Mouse (Mus musculus) urinary bladder, postnatal 10 days (tissue): ENCODE measurements at regions not wholly inside any gene's neighbourhood (a gene's known extent, or its start where the extent isn't known, plus 50 kb on each side); places are given as distances from the start of the nearest gene placed in this dataset.

Experiments
- DNase-seq: peaks from one replicate; pipeline ENCODE4 v3.0.0; 2022; ENCODE audit warnings: low spot score

- no peak for DNase-seq
Observed at GRCm38 (mm10) chr2:159676845-159677244, 657.1 kb downstream of the Gm826 start.

- DNase-seq, result no peak
Observed at GRCm38 (mm10) chr2:159680641-159681040, 653.3 kb downstream of the Gm826 start.

- no peak for DNase-seq
Observed at GRCm38 (mm10) chr2:159703100-159703499, 630.9 kb downstream of the Gm826 start.

DNA sequence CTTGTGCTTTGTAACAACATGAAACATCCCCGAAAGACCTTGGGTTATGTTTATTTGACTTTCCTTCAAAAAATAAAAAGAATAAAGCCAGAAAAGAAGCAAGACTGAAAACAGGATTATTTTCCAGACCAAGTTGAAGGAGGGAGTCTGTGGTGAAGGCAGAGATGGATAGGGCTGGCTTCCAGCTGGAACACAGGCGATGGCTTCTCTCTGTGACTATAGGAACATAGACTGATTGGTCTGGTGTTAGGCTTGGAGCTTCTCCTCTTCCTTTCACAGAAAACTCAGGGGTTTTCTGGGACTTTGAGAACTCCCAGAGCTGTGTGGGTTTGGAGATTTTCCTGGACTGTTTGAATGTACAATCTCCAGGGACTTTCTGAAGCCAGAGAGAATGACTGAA is 625.8 kb downstream of the Gm826 start:
- DNase-seq, result no peak

GRCm38 (mm10) chr2:159714633-159715032 is 619.3 kb downstream of the Gm826 start:
- no peak for DNase-seq

DNA sequence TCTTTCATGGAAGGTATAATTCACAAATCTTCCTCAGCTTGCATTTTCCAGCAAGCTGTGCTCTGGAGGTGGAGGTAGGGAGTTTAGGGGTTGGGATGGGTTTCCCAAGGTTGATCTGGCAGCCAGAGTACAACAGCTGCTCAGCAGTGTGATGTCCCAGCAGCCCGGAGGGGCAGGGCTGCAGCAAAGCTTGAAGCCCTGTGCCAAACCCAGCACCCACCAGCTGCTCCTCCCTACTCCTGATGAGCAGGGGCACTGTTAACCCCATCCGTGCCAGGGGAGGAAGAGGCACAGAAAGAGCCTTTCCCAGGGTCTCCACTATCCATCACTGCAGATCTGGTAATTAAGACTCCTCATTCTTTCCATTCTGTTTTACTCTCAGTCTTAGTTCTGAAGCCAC is 615.2 kb downstream of the Gm826 start:
- no peak for DNase-seq

GRCm38 (mm10) chr2:159725158-159726076 is 608.5 kb downstream of the Gm826 start:
- no peak for DNase-seq

DNA sequence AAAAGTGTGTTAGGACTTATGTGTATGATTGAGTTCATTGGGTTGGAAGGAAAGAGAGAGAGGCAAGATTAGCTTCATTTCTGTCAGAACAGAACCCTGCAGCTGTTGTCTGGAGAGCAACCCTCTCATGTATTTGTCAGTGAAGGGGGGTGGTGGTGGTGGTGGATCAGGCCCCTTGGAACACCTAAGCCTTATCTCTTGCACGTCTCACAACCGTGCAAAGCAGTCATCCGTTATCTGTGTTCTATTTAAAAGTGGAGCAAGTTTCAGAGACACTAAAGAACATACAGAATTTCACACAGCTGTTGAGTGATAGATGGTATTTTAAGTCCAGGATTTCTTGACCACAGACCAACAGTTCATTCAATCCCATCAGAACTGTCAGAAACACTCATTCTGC is 604.7 kb downstream of the Gm826 start:
- DNase-seq, result no peak

DNA sequence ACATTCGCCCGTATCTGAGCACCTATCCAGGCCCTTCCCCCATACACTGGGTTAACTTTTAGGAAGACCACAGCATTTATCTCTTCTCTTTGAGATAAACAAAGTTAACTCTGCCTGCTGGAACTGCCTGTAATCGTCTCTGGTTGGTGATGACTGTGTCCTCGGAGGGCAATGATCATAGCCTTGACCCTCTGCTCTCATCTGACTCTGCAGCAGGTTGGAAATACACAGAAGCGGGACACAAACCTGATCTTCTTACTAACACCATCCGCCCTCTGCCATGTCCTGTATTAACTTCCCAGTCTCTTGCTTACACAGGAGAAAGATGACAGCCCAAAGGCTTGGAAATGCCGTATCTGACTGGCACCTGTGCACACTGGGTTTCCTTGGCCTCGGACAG is 603.7 kb downstream of the Gm826 start:
- DNase-seq, result no peak

- DNase-seq, result no peak
Observed at GRCm38 (mm10) chr2:159731305-159731704, 602.7 kb downstream of the Gm826 start.

GRCm38 (mm10) chr2:159732413-159732812 is 601.5 kb downstream of the Gm826 start:
- DNase-seq, result no peak

DNA sequence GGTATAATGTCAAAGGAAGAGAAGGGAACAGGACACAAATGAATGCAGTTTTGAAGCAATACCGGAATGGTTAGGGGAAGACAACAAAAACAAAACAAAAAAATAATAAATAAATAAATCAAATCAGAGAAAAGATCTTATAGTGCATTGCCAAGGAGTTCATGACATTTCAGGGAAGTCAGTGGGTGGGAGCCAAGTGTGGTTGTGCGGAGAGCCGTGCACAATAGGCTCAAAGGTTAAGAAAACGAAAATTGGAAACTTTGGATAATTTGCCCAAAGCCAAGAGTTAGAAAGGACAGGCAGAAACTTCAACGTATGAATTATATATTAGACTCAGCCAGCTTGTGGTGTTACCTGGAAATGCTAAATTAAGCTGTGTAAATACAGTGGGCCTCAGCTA is 599.4 kb downstream of the Gm826 start:
- no peak for DNase-seq

DNA sequence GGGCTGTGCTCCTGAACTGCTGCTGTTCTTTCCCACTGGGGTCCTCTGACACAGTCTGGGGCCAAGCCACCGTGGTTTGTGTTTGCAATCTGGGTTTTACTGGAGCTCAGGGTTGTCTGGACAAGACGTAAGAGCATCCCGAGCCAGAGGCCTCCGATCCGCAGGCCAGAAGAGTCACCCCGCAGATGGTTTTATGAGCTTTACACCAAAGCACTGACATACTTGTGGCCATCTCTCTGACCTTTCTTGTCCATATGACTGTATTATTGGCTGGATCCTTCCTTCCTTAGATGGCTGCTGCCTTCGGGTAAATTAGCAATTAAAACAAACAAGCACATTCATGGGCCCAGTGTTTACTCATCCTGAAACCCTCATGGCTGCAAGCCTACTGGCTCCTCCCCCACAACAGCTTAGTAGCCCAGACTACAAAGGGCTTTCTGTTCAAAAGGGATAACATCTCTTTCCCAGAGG is 578.4 kb downstream of the Gm826 start:
- DNase-seq, result no peak

DNA sequence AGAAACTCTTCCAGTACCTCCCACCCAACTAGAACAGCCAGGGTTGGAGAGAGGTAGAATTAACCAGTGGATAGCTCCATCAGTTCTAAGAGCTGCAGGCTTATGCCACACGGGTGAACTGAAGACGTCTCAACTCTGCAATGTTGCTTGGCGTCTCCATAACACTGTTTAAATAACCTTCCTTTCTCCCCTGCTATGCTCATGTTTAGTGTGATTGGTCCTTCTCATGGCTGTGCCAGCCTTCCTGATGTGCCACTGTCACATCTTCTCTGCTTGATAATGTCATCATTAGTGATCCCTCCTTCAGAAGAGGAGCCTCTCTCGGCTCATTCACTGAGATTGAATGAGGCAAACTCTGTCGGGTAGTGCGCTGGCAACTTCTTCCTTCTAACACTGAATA is 573.2 kb downstream of the Gm826 start:
- DNase-seq, result no peak

DNA sequence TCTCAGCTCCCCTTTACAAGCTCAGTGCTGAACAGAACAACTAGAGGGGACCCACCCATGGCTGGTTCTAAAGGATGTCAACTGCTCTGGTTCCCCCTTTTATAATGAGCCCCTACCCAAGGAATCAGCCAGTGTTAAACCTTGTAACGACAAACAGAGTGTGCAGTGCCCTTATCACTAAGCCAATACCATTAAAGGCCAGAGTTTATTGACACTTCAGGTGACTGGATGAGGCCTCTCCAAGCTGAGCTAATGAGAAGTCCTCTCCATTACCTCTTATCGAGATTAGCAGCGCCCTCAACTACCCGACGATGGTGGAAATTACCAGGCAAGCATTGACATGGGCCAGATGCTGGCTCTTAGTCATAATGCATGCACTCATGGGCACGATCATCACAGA is 570.8 kb downstream of the Gm826 start:
- no peak for DNase-seq
